Mouse (Mus musculus): ENCODE data around the gene Hsd17b14. TPM values are rescaled to one million over a fixed set of nuclear protein-coding genes. Genes with fewer than 3 reads are reported as not detected.

Hsd17b14 gene
- polyA plus RNA-seq, 1 experiment from 2014 or later: 0.10 TPM

- Histone ChIP-seq H3K9ac (ENCODE audit: low read length) (no peak overlapping the region), H3K36me3 (ENCODE audit: control insufficient read depth, insufficient read depth, low read length) (no peaks in the 10 kb centered on the region), H3K27me3 (ENCODE audit: control insufficient read depth, insufficient read depth, low read length) (no peaks in the 10 kb centered on the region), H3K9me3 (ENCODE audit: control insufficient read depth, low read length) (no peaks in the 10 kb centered on the region), H3K4me3 (ENCODE audit: low read depth, low read length) (no peak overlapping the region), H3K4me2 (no peak overlapping the region), H3K27ac (ENCODE audit: low read depth, low read length) (no peak overlapping the region), H3K4me1 (ENCODE audit: control insufficient read depth, insufficient read depth, low read length) (no peaks in the 10 kb centered on the region; the same call in 1 of the 2 replicates)
- ATAC-seq (ENCODE audit: low FRiP score): no peak
- peak; percentile 94 for DNase-seq (ENCODE audit: low spot score, missing footprints)
- WGBS: 29% methylated on average over 17 of the region's 17 CpGs
Measured at GRCm38 (mm10) chr7:45560843-45561623, 6.3 kb downstream of the Hsd17b14 start.

GRCm38 (mm10) chr7:45561624-45562520 lies 7.2 kb downstream of the Hsd17b14 start:
- Histone ChIP-seq H3K27ac (ENCODE audit: low read depth, low read length) (no peak overlapping the region), H3K9me3 (ENCODE audit: control insufficient read depth, low read length) (no peaks in the 10 kb centered on the region), H3K4me1 (ENCODE audit: control insufficient read depth, insufficient read depth, low read length) (no peaks in the 10 kb centered on the region; the same call in 1 of the 2 replicates), H3K4me3 (ENCODE audit: low read depth, low read length) (no peak overlapping the region), H3K4me2 (no peak overlapping the region), H3K9ac (ENCODE audit: low read length) (no peak overlapping the region), H3K27me3 (ENCODE audit: control insufficient read depth, insufficient read depth, low read length) (no peaks in the 10 kb centered on the region), H3K36me3 (ENCODE audit: control insufficient read depth, insufficient read depth, low read length) (no peaks in the 10 kb centered on the region)
- WGBS: 58% methylated on average over 12 of the region's 12 CpGs
- ATAC-seq (ENCODE audit: low FRiP score) (no peak), DNase-seq (ENCODE audit: low spot score, missing footprints) (peak; percentile 72)

- no peaks in the 10 kb centered on the region for H3K27me3 ChIP-seq (ENCODE audit: control insufficient read depth, insufficient read depth, low read length)
- WGBS: 73% methylated on average over 2 of the region's 2 CpGs
- no peak overlapping the region for H3K9ac ChIP-seq (ENCODE audit: low read length)
- no peak overlapping the region for H3K4me2 ChIP-seq
- H3K4me3 ChIP-seq (ENCODE audit: low read depth, low read length): no peak overlapping the region
- no peak overlapping the region for H3K27ac ChIP-seq (ENCODE audit: low read depth, low read length)
- DNase-seq (ENCODE audit: low spot score, missing footprints) (no peak), ATAC-seq (ENCODE audit: low FRiP score) (no peak)
- H3K4me1 ChIP-seq (ENCODE audit: control insufficient read depth, insufficient read depth, low read length): peaks cover 3% of the 10 kb centered on the region
- H3K36me3 ChIP-seq (ENCODE audit: control insufficient read depth, insufficient read depth, low read length): no peaks in the 10 kb centered on the region
- H3K9me3 ChIP-seq (ENCODE audit: control insufficient read depth, low read length): no peaks in the 10 kb centered on the region
Measured at GRCm38 (mm10) chr7:45564811-45565210, 10.1 kb downstream of the Hsd17b14 start.

- no peak overlapping the region for H3K9ac ChIP-seq (ENCODE audit: low read length)
- no peak overlapping the region for H3K27ac ChIP-seq (ENCODE audit: low read depth, low read length)
- DNase-seq (ENCODE audit: low spot score, missing footprints) (no peak), ATAC-seq (ENCODE audit: low FRiP score) (no peak)
- no peaks in the 10 kb centered on the region for H3K9me3 ChIP-seq (ENCODE audit: control insufficient read depth, low read length)
- no peaks in the 10 kb centered on the region for H3K36me3 ChIP-seq (ENCODE audit: control insufficient read depth, insufficient read depth, low read length)
- H3K4me2 ChIP-seq: no peak overlapping the region
- peaks cover 5% of the 10 kb centered on the region for H3K4me1 ChIP-seq (ENCODE audit: control insufficient read depth, insufficient read depth, low read length)
- H3K27me3 ChIP-seq (ENCODE audit: control insufficient read depth, insufficient read depth, low read length): no peaks in the 10 kb centered on the region
- 89% methylated on average over 9 of the region's 9 CpGs for WGBS
- H3K4me3 ChIP-seq (ENCODE audit: low read depth, low read length): no peak overlapping the region
Measured at GRCm38 (mm10) chr7:45565446-45565845, 10.8 kb downstream of the Hsd17b14 start.

GRCm38 (mm10) chr7:45567112-45567779 lies 12.6 kb downstream of the Hsd17b14 start:
- DNase-seq (ENCODE audit: low spot score, missing footprints) (peak; percentile 71), ATAC-seq (ENCODE audit: low FRiP score) (no peak)
- H3K4me2 ChIP-seq: no peak overlapping the region
- H3K27me3 ChIP-seq (ENCODE audit: control insufficient read depth, insufficient read depth, low read length): no peaks in the 10 kb centered on the region
- H3K4me1 ChIP-seq (ENCODE audit: control insufficient read depth, insufficient read depth, low read length): peaks cover 8% of the 10 kb centered on the region
- WGBS: 76% methylated on average over 8 of the region's 8 CpGs
- no peak overlapping the region for H3K4me3 ChIP-seq (ENCODE audit: low read depth, low read length)
- no peaks in the 10 kb centered on the region for H3K9me3 ChIP-seq (ENCODE audit: control insufficient read depth, low read length)
- no peaks in the 10 kb centered on the region for H3K36me3 ChIP-seq (ENCODE audit: control insufficient read depth, insufficient read depth, low read length)
- H3K27ac ChIP-seq (ENCODE audit: low read depth, low read length): no peak overlapping the region
- no peak overlapping the region for H3K9ac ChIP-seq (ENCODE audit: low read length)

GRCm38 (mm10) chr7:45567780-45568516 lies 13.3 kb downstream of the Hsd17b14 start:
- peak overlapping the region; percentile 59 for H3K4me2 ChIP-seq
- peaks cover 8% of the 10 kb centered on the region for H3K4me1 ChIP-seq (ENCODE audit: control insufficient read depth, insufficient read depth, low read length)
- DNase-seq (ENCODE audit: low spot score, missing footprints) (peak; percentile 95), ATAC-seq (ENCODE audit: low FRiP score) (peak; percentile 92)
- no peak overlapping the region; the same call in 1 of the 2 replicates for H3K27ac ChIP-seq (ENCODE audit: low read depth, low read length)
- peak overlapping the region; percentile 34 for H3K4me3 ChIP-seq (ENCODE audit: low read depth, low read length)
- H3K36me3 ChIP-seq (ENCODE audit: control insufficient read depth, insufficient read depth, low read length): no peaks in the 10 kb centered on the region
- no peaks in the 10 kb centered on the region for H3K27me3 ChIP-seq (ENCODE audit: control insufficient read depth, insufficient read depth, low read length)
- WGBS: 1% methylated on average over 24 of the region's 24 CpGs
- H3K9ac ChIP-seq (ENCODE audit: low read length): peak overlapping the region; percentile 46
- no peaks in the 10 kb centered on the region for H3K9me3 ChIP-seq (ENCODE audit: control insufficient read depth, low read length)

- Histone ChIP-seq H3K4me1 (ENCODE audit: control insufficient read depth, insufficient read depth, low read length) (peaks cover 8% of the 10 kb centered on the region), H3K27ac (ENCODE audit: low read depth, low read length) (no peak overlapping the region; the same call in 1 of the 2 replicates), H3K27me3 (ENCODE audit: control insufficient read depth, insufficient read depth, low read length) (no peaks in the 10 kb centered on the region), H3K36me3 (ENCODE audit: control insufficient read depth, insufficient read depth, low read length) (no peaks in the 10 kb centered on the region), H3K9ac (ENCODE audit: low read length) (peak overlapping the region; percentile 46; the same call in 1 of the 2 replicates), H3K4me3 (ENCODE audit: low read depth, low read length) (peak overlapping the region; percentile 34), H3K9me3 (ENCODE audit: control insufficient read depth, low read length) (no peaks in the 10 kb centered on the region), H3K4me2 (peak overlapping the region; percentile 59)
- 81% methylated on average over 10 of the region's 10 CpGs for WGBS
- DNase-seq (ENCODE audit: low spot score, missing footprints) (no peak), ATAC-seq (ENCODE audit: low FRiP score) (no peak)
Measured at GRCm38 (mm10) chr7:45568601-45569473, 14.1 kb downstream of the Hsd17b14 start.
